Mouse (Mus musculus): ENCODE measurements around the gene Sox2. TPM values are rescaled to one million over a fixed set of nuclear protein-coding genes. Genes with fewer than 3 reads are reported as not detected.

Sox2 gene
- polyA plus RNA-seq, 1 experiment from 2014 or later = 28.8 TPM

GRCm38 (mm10) chr3:34663701-34664635 is 13.8 kb downstream of the Sox2 start:
- peak; percentile 80 for DNase-seq (ENCODE audit: low spot score)
- Histone ChIP-seq H3K4me3 (peak overlapping the region; percentile 99), H3K27me3 (ENCODE audit: low read depth, poor library complexity, severe bottlenecking) (peaks cover 58% of the 10 kb centered on the region), H3K4me1 (peaks cover 97% of the 10 kb centered on the region), H3K36me3 (no peaks in the 10 kb centered on the region), H3K27ac (replicated peaks) (peak overlapping the region; percentile 100), H3K9me3 (replicated peaks) (no peaks in the 10 kb centered on the region)
- under 1% methylated on average over 58 of the region's 58 CpGs for WGBS

DNA sequence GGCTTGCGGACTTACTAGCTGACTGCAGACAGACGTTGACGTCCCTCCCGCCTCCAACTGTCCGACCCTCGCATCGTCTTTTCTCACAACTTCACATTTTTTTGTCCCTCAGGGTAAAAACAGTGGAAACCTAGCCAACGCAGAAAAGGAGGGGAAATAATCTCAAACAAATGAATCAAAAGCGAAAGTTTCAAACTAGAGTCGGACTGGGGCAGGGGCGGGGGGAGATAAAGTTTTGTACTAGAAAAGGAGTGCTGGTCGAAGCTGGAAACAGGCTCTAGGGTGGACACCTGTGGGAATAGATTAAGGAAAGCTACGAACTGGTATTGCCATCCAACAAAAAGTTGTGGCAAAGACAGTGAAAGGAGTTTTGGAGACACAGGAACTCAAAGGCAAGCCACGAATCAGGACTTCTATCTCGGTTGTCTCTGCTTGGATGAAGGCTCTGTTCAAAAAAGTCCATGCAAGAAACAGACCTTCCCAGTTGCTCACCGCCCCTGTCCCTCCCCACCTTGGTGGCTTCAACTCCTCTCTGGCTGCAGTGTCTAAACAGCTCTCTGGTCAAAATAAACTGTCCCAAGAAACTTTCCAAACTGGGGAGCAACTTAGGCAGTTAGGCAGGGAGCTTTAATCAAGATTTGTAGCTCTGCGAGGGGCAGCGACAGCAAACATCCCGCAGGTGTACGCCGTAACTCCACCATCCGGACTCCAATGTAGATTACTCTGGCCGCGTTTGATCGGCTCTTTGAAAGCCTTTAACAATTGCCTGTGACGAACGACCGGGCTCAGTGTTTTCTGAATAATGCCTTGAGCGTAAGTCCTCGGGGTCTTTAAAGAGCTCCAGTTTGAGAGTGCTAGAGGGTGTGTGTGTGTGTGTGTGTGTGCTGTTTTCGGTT is 14.7 kb downstream of the Sox2 start:
- peak; percentile 65 for DNase-seq (ENCODE audit: low spot score)
- H3K27me3 ChIP-seq (ENCODE audit: low read depth, poor library complexity, severe bottlenecking) = peaks cover 63% of the 10 kb centered on the region
- H3K36me3 ChIP-seq = no peaks in the 10 kb centered on the region
- peaks cover 97% of the 10 kb centered on the region for H3K4me1 ChIP-seq
- under 1% methylated on average over 31 of the region's 31 CpGs for WGBS
- H3K4me3 ChIP-seq = peak overlapping the region; percentile 99
- H3K27ac ChIP-seq (replicated peaks) = peak overlapping the region; percentile 100
- no peaks in the 10 kb centered on the region for H3K9me3 ChIP-seq (replicated peaks)

DNA sequence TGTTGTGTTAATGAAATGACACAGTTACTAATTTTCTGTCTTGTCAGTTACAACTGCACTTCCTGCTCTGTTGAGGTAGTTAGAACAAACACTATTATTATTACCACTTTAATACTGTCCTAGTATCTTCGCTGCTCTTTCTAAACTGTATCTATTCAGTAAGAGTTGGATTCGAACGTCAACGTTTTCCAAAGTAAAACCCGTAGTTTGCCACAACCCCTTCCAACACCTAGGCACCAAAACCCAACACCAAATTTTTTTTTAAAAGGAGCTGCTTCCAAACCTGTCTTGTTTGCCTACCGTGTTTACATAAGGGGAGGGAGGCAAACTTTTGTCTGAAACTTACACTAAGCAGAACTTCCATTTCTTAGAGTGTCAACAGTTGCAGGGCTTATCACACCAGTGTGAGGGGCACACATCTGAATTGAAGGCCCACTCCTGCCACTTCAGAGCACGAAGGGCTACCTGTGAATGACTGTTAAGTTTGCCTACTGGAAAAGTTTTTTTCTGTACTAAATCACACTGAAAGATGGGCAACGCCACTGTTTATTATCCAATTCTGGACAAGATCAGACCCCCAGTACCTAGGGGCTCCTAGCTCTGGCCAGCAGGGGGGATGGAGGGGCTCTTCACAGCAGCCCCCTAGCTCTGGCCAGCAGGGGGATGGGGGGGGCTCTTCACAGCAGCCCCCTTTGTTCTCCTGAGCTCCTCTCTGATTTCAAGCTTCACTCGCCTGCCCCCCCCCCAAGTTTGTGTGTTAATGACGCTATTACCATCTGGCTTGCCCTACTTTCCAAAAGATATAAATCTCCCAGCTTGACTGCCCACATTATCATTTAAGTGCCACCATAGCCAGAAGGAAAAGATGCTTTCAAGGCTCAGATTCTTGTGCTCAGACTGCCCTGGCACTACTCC is 15.8 kb downstream of the Sox2 start:
- WGBS = 4% methylated on average over 10 of the region's 10 CpGs
- Histone ChIP-seq H3K27ac (replicated peaks) (peak overlapping the region; percentile 100), H3K9me3 (replicated peaks) (no peaks in the 10 kb centered on the region), H3K27me3 (ENCODE audit: low read depth, poor library complexity, severe bottlenecking) (peaks cover 62% of the 10 kb centered on the region), H3K4me1 (peaks cover 97% of the 10 kb centered on the region), H3K36me3 (no peaks in the 10 kb centered on the region), H3K4me3 (peak overlapping the region; percentile 99)
- DNase-seq (ENCODE audit: low spot score) = peak; percentile 57

DNA sequence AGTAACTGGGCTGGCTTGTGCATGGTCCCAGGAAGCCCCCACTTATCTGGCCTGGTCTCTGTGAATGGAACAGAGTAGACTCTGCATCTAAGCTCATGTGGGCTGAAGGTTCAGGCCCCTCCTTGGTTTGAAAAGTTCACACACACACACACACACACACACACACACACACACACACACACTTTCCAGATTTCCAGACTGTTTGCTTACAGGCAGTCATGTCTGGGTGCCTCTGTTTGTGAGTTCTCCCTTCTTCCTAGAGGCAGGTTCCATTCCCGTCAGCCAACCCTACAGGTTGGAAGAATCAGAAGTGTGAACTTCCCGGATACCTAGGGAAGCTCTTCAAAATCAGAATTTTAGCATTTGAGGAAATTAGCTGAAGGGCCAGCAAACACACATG is 17.0 kb downstream of the Sox2 start:
- peak overlapping the region; percentile 100 for H3K27ac ChIP-seq (replicated peaks)
- H3K4me1 ChIP-seq = peaks cover 97% of the 10 kb centered on the region
- DNase-seq (ENCODE audit: low spot score) = no peak
- H3K4me3 ChIP-seq = peak overlapping the region; percentile 99
- H3K36me3 ChIP-seq = no peaks in the 10 kb centered on the region
- peaks cover 55% of the 10 kb centered on the region for H3K27me3 ChIP-seq (ENCODE audit: low read depth, poor library complexity, severe bottlenecking)
- no peaks in the 10 kb centered on the region for H3K9me3 ChIP-seq (replicated peaks)
- WGBS = 27% methylated on average over 2 of the region's 2 CpGs

DNA sequence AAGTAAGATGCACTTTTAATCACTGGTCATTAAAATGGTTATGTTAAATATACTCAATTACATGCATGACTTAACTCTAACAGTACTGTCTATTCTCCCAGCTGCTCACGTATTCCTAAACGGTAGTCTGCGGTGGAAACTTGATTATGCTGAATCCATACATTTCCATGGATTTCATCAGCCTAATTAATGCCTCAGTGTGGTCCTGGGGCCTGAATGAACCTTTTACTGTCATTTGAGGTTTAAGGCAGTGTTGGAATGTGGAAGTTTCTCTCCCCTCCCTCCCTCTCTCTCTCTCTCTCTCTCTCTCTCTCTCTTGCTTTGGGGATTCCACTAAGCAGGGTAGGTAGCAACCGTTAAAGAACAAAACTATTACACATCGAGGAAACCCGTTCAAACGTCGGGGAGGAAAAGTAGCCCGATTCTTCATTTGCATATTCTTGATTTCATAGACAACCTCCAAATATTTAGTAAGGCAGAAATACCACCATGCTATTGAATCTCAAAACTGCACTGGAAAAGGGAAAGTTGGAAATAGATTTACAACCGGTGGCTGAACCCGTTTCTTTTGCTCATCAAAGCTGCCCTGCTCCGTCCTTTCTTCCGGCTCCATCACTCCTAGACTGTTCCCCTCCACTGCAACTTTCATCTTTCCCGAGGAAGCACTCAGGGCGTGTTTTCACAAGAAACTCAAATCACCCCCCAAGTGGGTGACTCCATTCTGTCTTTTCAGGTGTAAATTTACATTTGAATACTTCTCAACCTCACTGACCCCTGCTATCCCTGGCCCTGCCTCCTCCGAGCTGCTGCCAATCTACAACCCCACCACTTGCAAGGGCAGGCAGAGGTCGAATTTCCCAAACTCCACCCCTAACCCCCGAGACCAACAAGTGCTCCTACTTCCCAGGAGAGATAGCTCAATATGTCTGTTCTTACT is 17.9 kb downstream of the Sox2 start:
- peaks cover 54% of the 10 kb centered on the region for H3K27me3 ChIP-seq (ENCODE audit: low read depth, poor library complexity, severe bottlenecking)
- peak; percentile 68 for DNase-seq (ENCODE audit: low spot score)
- H3K9me3 ChIP-seq (replicated peaks) = no peaks in the 10 kb centered on the region
- H3K36me3 ChIP-seq = peaks cover 7% of the 10 kb centered on the region
- 1% methylated on average over 18 of the region's 18 CpGs for WGBS
- peak overlapping the region; percentile 100 for H3K27ac ChIP-seq (replicated peaks)
- H3K4me1 ChIP-seq = peaks cover 97% of the 10 kb centered on the region
- peak overlapping the region; percentile 99 for H3K4me3 ChIP-seq

DNA sequence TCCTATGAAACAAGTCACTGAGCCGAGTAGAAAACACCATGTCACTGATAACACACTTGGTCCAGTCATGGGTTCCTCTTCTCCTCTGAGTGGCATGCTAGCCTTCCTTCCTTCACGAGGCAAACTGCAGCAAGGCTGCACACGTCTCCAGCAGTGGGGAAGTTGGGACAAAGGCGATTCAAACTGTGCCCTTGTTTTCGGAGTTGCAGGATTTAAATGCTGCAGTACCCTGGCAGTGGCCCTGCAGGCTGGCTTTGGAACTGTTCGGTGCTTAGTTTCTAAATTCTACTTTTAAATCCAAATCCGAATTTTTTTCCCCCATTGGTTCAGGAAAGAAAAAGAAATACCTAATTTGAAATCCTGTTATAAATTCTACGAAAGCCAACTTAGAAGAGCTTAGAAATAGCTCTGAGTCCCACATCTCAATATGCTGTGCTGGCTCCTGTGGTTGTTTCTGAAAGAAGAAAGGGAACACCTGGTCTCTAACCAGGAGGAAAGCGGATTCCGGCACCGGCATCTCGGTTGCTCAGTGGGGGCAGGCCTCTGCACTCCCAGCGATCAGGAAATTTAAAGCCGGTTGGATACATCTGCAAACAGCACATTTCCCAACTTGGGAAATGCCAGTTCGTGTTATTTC is 20.9 kb downstream of the Sox2 start:
- Histone ChIP-seq H3K27ac (replicated peaks) (peak overlapping the region; percentile 100), H3K36me3 (peaks cover 35% of the 10 kb centered on the region), H3K9me3 (replicated peaks) (no peaks in the 10 kb centered on the region), H3K4me3 (peak overlapping the region; percentile 32), H3K4me1 (peaks cover 81% of the 10 kb centered on the region), H3K27me3 (ENCODE audit: low read depth, poor library complexity, severe bottlenecking) (peaks cover 40% of the 10 kb centered on the region)
- 3% methylated on average over 15 of the region's 15 CpGs for WGBS
- DNase-seq (ENCODE audit: low spot score) = peak; percentile 57

DNA sequence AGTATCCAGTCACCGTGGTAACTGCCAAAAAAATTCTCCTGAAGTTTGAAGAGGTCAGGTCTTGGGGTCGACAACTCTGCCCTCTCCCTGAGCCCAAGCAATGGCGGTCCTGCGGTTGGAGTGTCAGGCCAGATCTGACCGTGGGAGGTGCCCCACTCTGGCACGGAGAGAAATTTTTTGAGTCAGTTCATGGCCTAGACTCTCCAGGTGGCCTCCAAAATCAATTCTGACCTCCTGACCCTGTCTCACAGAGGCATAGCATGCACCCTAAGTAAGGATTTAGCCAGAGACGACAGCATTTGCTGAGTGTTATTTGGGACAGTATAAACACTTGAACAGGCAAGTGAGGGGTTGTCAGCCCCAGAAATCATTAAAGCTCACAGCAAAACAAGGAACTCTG is 28.6 kb downstream of the Sox2 start:
- no peaks in the 10 kb centered on the region for H3K9me3 ChIP-seq (replicated peaks)
- peaks cover 46% of the 10 kb centered on the region for H3K4me1 ChIP-seq
- peaks cover 33% of the 10 kb centered on the region for H3K36me3 ChIP-seq
- no peaks in the 10 kb centered on the region for H3K27me3 ChIP-seq (ENCODE audit: low read depth, poor library complexity, severe bottlenecking)
- WGBS = 1% methylated on average over 7 of the region's 7 CpGs
- peak overlapping the region; percentile 78 for H3K27ac ChIP-seq (replicated peaks)
- DNase-seq (ENCODE audit: low spot score) = peak; percentile 89
- H3K4me3 ChIP-seq = no peak overlapping the region

- 20% methylated on average over 2 of the region's 2 CpGs for WGBS
- no peaks in the 10 kb centered on the region for H3K27me3 ChIP-seq (ENCODE audit: low read depth, poor library complexity, severe bottlenecking)
- DNase-seq (ENCODE audit: low spot score) = no peak
- 0 out of 2 replicates have a peak overlapping the region, but pooled peaks have one; percentile 18 for H3K4me3 ChIP-seq
- H3K36me3 ChIP-seq = peaks cover 27% of the 10 kb centered on the region
- peak overlapping the region; percentile 78 for H3K27ac ChIP-seq (replicated peaks)
- peaks cover 41% of the 10 kb centered on the region for H3K4me1 ChIP-seq
- no peaks in the 10 kb centered on the region for H3K9me3 ChIP-seq (replicated peaks)
Observed at GRCm38 (mm10) chr3:34679439-34679838, 29.2 kb downstream of the Sox2 start.

DNA sequence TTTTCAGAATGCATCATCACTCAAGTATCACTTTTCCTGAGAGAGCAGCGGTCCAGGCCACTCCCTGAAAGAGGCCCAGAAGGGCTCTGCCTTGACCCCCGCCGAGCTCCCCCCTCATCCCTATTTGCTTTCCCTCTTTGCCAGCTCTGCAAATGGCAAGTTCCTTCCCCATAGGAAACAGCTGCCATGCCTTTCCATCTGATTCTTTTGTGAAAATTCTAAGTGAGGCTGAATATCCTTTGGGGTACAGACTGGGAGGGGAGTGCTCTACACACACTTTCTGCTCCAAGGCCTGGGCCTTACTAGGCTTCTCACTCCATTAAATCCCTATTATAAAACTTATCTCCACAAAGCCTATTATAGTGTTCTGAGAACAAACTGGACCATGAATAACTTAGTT is 29.7 kb downstream of the Sox2 start:
- WGBS = 4% methylated on average over 3 of the region's 3 CpGs
- H3K9me3 ChIP-seq (replicated peaks) = no peaks in the 10 kb centered on the region
- peaks cover 41% of the 10 kb centered on the region for H3K4me1 ChIP-seq
- no peaks in the 10 kb centered on the region for H3K27me3 ChIP-seq (ENCODE audit: low read depth, poor library complexity, severe bottlenecking)
- H3K27ac ChIP-seq (replicated peaks) = peak overlapping the region; percentile 78
- 0 out of 2 replicates have a peak overlapping the region, but pooled peaks have one; percentile 18 for H3K4me3 ChIP-seq
- peak; percentile 76 for DNase-seq (ENCODE audit: low spot score)
- H3K36me3 ChIP-seq = peaks cover 23% of the 10 kb centered on the region

- no peak overlapping the region for H3K27ac ChIP-seq (replicated peaks)
- H3K4me1 ChIP-seq = peaks cover 17% of the 10 kb centered on the region
- H3K9me3 ChIP-seq (replicated peaks) = no peaks in the 10 kb centered on the region
- H3K4me3 ChIP-seq = no peak overlapping the region
- H3K27me3 ChIP-seq (ENCODE audit: low read depth, poor library complexity, severe bottlenecking) = peaks cover 10% of the 10 kb centered on the region
- 92% methylated on average over 6 of the region's 6 CpGs for WGBS
- no peaks in the 10 kb centered on the region for H3K36me3 ChIP-seq
- no peak for DNase-seq (ENCODE audit: low spot score)
Observed at GRCm38 (mm10) chr3:34688072-34688471, 37.9 kb downstream of the Sox2 start.
